9 mouse cellular contexts compared by ENCODE assay signal in genomic region chr11:102990152-102990663, GRCm38 (mm10). TPM values are rescaled to one million over a fixed set of nuclear protein-coding genes. Genes with fewer than 3 reads are reported as not detected.
DNase-seq lines count a peak whose midpoint lies in the region; ATAC-seq and TF ChIP-seq lines count a peak whose summit lies in the region.
"Had no signal": no experiment of that assay in that cellular context is flagged by ENCODE, and none has a peak within 500 bp of the region (broad histone marks: within the 10 kb centered on the region; RNA-seq: fewer than 3 reads in every experiment).

No protein-coding gene starts in this region.

- DNase-seq in lung, postnatal 0 days (ENCODE audit: low spot score), result peak; percentile 44
- DNase-seq in lung, adult 18-20 months, result no peak
- peak; percentile 82 for DNase-seq in cerebellum, adult 9-10 months
- DNase-seq in gastrocnemius, postnatal 25 days, result peak; percentile 42
- DNase-seq in kidney, adult 2 months, result peak; percentile 51
- peak; percentile 45 for DNase-seq in lung, postnatal 10 days
- DNase-seq in right cerebral cortex, postnatal 10 days (ENCODE audit: low spot score in 2 of 2), result peak; percentile 57 to 72
- no peak for DNase-seq in natural killer cell, adult 2 months (ENCODE audit: low spot score in 2 of 2)

- peaks cover 6% of the 10 kb centered on the region; the same call in 1 of the 2 replicates for H3K27me3 ChIP-seq in lung, postnatal 0 days (replicated peaks; ENCODE audit: insufficient read depth, low read length)
- no peaks in the 10 kb centered on the region for H3K27me3 ChIP-seq in kidney, adult 2 months (replicated peaks; ENCODE audit: control insufficient read depth, insufficient read depth, low read length)

- H3K4me2 ChIP-seq in lung, postnatal 0 days (replicated peaks; ENCODE audit: low read depth, low read length), result peak overlapping the region; percentile 72

- no peak for TF ChIP-seq POLR2A in kidney, adult 2 months (IDR thresholded peaks at IDR 0.05; ENCODE audit: low read depth, low read length)

- ATAC-seq in lung, postnatal 0 days, result peak; percentile 46

- TF ChIP-seq CTCF in lung, postnatal 0 days (IDR thresholded peaks at IDR 0.05), result peak; percentile 69
- peak; percentile 33 for TF ChIP-seq CTCF in kidney, adult 2 months (conservative IDR thresholded peaks at IDR 0.05; ENCODE audit: insufficient read depth, insufficient read length, low read depth, low read length)

- 3% methylated on average over 26 of the region's 29 CpGs for WGBS in lung, postnatal 0 days
- 6% methylated on average over 29 of the region's 29 CpGs for WGBS in kidney, adult 2 months

- no peak overlapping the region for H3K9ac ChIP-seq in lung, postnatal 0 days (replicated peaks; ENCODE audit: low read depth)

- peak overlapping the region; percentile 35 for H3K4me3 ChIP-seq in lung, postnatal 0 days (ENCODE audit: low read depth, low read length)
- H3K4me3 ChIP-seq in kidney, adult 2 months (ENCODE audit: insufficient read depth, low read depth, low read length), result peak overlapping the region; percentile 28; the same call in 1 of the 2 replicates

- H3K27ac ChIP-seq in lung, postnatal 0 days (ENCODE audit: low read length), result no peak overlapping the region
- no peak overlapping the region for H3K27ac ChIP-seq in kidney, adult 2 months (ENCODE audit: insufficient read depth, low read depth, low read length)

- H3K9me3 ChIP-seq in lung, postnatal 0 days (ENCODE audit: low read length), result no peaks in the 10 kb centered on the region

- H3K36me3 ChIP-seq in lung, postnatal 0 days (ENCODE audit: insufficient read depth, low read length), result no peaks in the 10 kb centered on the region
- H3K36me3 ChIP-seq in kidney, adult 2 months (ENCODE audit: control insufficient read depth, insufficient read depth, low read length), result no peaks in the 10 kb centered on the region

- no peak for TF ChIP-seq EP300 in lung, postnatal 0 days (IDR thresholded peaks at IDR 0.05)

- 0 out of 2 replicates have a peak, but pooled peaks cover 3% of the 10 kb centered on the region for H3K4me1 ChIP-seq in lung, postnatal 0 days (ENCODE audit: insufficient read depth, low read depth, low read length)
- no peaks in the 10 kb centered on the region for H3K4me1 ChIP-seq in kidney, adult 2 months (ENCODE audit: control insufficient read depth, insufficient read depth, low read length)

RNA-seq across cellular contexts. Expression of gene Nmt1, which starts 37.8 kb away (rescaled TPM):
- polyA plus RNA-seq in lung, postnatal 0 days (2015; fragmentation: Nextera tagmentation; extraction: Ambion mirVana), result 50.5 and 52.1 TPM in 2 replicates
- 10 to 100 TPM; 35.6 to 36.7 TPM for total RNA-seq in gastrocnemius, postnatal 25 days (2021)
- polyA plus RNA-seq in kidney, adult 2 months (2012; rRNA removed), result 45.3 and 49.7 TPM in 2 replicates

RNA-seq across cellular contexts. Expression of gene Dcakd, which starts 37.9 kb away (rescaled TPM):
- polyA plus RNA-seq in lung, postnatal 0 days (2015; fragmentation: Nextera tagmentation; extraction: Ambion mirVana), result 43.5 and 51.1 TPM in 2 replicates
- 10 to 100 TPM; 22.0 to 28.2 TPM for total RNA-seq in gastrocnemius, postnatal 25 days (2021)
- 49.5 and 51.3 TPM in 2 replicates for polyA plus RNA-seq in kidney, adult 2 months (2012; rRNA removed)

RNA-seq across cellular contexts. Expression of gene C1ql1, which starts 43.7 kb away (rescaled TPM):
- 0.30 and 0.31 TPM in 2 replicates for polyA plus RNA-seq in lung, postnatal 0 days (2015; fragmentation: Nextera tagmentation; extraction: Ambion mirVana)
- under 1 TPM in 1 of 2 experiments, not detected in 1; 0.18 TPM for total RNA-seq in gastrocnemius, postnatal 25 days (2021)
- 0.38 and 0.39 TPM in 2 replicates for polyA plus RNA-seq in kidney, adult 2 months (2012; rRNA removed)
- total RNA-seq: neutrophil, adult 5-6 weeks had no signal

Comparison
In these comparisons a context has a peak if more than half of its experiments do, and no peak if none do; other contexts are left out.
1. DNase-seq: peak in lung, postnatal 0 days (single experiment), cerebellum, adult 9-10 months (single experiment), gastrocnemius, postnatal 25 days (single experiment), kidney, adult 2 months (single experiment), lung, postnatal 10 days (single experiment) and right cerebral cortex, postnatal 10 days (2 of 2); none in lung, adult 18-20 months (0 of 2) and natural killer cell, adult 2 months (0 of 2).